Mouse (Mus musculus) Patski (cell line): Measurements from ENCODE around the gene Ell2. TPM values are rescaled to one million over a fixed set of nuclear protein-coding genes. Genes with fewer than 3 reads are reported as not detected.
A peak's percentile ranks its signal among the peaks of the same experiment; 100 is the strongest.

Experiments used
- ATAC-seq: fragments of 100-300 bp; one replicate; pipeline ENCODE4 v1.8.0; 2021
- CTCF ChIA-PET: fragments of 350-600 bp; sonication (Branson Sonifier 250); formaldehyde crosslinking; loops from one replicate; lab custom pipeline; 2022; ENCODE audit warnings: inconsistent platforms; lab: Charles Lee
- POLR2A ChIA-PET: fragments of 350-600 bp; sonication (Branson Sonifier 250); formaldehyde crosslinking; loops from one replicate; lab custom pipeline; 2022; ENCODE audit warnings: antibody characterized with exemption, inconsistent platforms; lab: Charles Lee
- DNase-seq: peaks from one replicate; pipeline ENCODE4 v3.0.0-alpha.2; 2011; ENCODE audit warnings: low read depth, low spot score
- H3K27me3 ChIP-seq: fragments of 371-371 bp; one replicate; pipeline ENCODE4 v1.5.1; 2021
- CTCF ChIP-seq: fragments of 100-300 bp; IDR thresholded peaks from one replicate; pipeline ENCODE4 v1.5.1; 2021
- in situ Hi-C: fragments of 300-500 bp; cut with MboI; formaldehyde crosslinking; loops from 3 replicates; pipeline ENCODE4 v1.11.1; 2018; ENCODE audit warnings: low pct_unique_long_range_greater_than_20kb, mixed read lengths
- polyA plus RNA-seq: library from polyadenylated mRNA; unstranded; gene quantifications from one replicate; pipeline ENCODE4 v1.2.3, GENCODE M21; 2021

Ell2 gene
- polyA plus RNA-seq, 1 experiment from 2014 or later = 11.6 TPM

- POLR2A ChIA-PET = interaction anchor here (1.0 kb wide), 1 partner anchor 9 kb away, joined by 3 read pairs; no protein-coding TSS in a partner anchor
- CTCF ChIA-PET = interaction anchor here (0.8 to 1.7 kb wide), 2 partner anchors 8 to 9 kb away, joined by 3 to 4 read pairs; no protein-coding TSS in a partner anchor
- TF ChIP-seq CTCF = no peak
- DNase-seq (no peak), ATAC-seq (no peak)
- in situ Hi-C loops = no loop called here
- no peaks in the 10 kb centered on the region for H3K27me3 ChIP-seq
Measured at GRCm38 (mm10) chr13:75741736-75742729, 35.5 kb downstream of the Ell2 start.

DNA sequence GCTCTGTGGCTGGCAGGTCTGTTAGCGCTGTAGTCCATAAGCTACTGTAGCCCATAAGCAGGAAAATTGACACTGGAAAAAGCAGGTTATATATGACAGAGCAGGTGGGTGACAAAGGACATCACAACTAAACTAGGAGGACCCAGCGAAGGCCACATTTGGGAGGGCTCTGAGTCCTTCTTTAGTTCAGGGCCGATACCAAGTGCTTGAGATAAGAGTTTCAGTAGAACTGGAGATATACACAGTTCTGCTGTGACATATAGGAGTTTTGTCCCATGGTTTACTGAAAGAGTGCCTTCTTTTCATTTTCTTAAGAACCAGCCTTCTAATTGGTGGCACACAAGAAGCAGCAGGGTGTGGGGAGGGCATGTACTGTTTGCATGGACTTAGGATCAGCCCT lies 36.4 kb downstream of the Ell2 start:
- DNase-seq (no peak), ATAC-seq (no peak)
- H3K27me3 ChIP-seq = no peaks in the 10 kb centered on the region
- in situ Hi-C loops = no loop called here
- POLR2A ChIA-PET = interaction anchor here (1.0 kb wide), 1 partner anchor 8 kb away, joined by 3 read pairs; no protein-coding TSS in a partner anchor
- CTCF ChIA-PET = interaction anchor here (0.8 kb wide), 1 partner anchor 8 kb away, joined by 3 read pairs; no protein-coding TSS in a partner anchor
- TF ChIP-seq CTCF = no peak

- H3K27me3 ChIP-seq = no peaks in the 10 kb centered on the region
- ATAC-seq (no peak), DNase-seq (no peak)
- ChIA-PET CTCF (no interaction called here), POLR2A (interaction anchor here (2.1 kb wide), 1 partner anchor 13 kb away, joined by 6 read pairs; no protein-coding TSS in a partner anchor)
- TF ChIP-seq CTCF = no peak
- in situ Hi-C loops = no loop called here
Measured at GRCm38 (mm10) chr13:75744065-75744464, 37.5 kb downstream of the Ell2 start.

DNA sequence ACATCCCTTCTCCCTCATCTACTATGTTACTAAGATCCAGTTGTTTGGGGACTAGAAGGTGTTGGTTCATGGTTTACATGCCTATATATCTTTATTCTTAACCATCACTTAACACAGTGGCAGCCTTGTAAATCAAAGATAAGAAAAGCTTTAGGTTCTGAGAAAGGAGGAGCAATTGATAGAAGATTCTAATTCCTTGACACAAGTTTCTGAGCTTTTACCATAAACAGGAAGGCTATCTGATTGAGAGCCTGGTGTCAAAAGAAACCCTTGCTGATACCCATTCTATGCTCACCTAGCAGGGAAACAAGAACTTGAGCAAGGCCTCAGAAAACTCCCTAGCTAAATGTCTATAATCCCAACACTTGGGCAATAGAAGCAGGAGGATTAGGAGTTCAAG lies 38.8 kb downstream of the Ell2 start:
- CTCF ChIA-PET = interaction anchor here (1.4 kb wide), 1 partner anchor 17 kb away, joined by 3 read pairs; no protein-coding TSS in a partner anchor
- DNase-seq (no peak), ATAC-seq (no peak)
- POLR2A ChIA-PET = interaction anchor here (2.1 kb wide), 1 partner anchor 14 kb away, joined by 6 read pairs; no protein-coding TSS in a partner anchor
- in situ Hi-C loops = no loop called here
- no peak for TF ChIP-seq CTCF
- no peaks in the 10 kb centered on the region for H3K27me3 ChIP-seq

GRCm38 (mm10) chr13:75747265-75747664 lies 40.7 kb downstream of the Ell2 start:
- ChIA-PET POLR2A (no interaction called here), CTCF (no interaction called here)
- in situ Hi-C loops = no loop called here
- ATAC-seq (no peak), DNase-seq (no peak)
- H3K27me3 ChIP-seq = no peaks in the 10 kb centered on the region
- no peak for TF ChIP-seq CTCF

DNA sequence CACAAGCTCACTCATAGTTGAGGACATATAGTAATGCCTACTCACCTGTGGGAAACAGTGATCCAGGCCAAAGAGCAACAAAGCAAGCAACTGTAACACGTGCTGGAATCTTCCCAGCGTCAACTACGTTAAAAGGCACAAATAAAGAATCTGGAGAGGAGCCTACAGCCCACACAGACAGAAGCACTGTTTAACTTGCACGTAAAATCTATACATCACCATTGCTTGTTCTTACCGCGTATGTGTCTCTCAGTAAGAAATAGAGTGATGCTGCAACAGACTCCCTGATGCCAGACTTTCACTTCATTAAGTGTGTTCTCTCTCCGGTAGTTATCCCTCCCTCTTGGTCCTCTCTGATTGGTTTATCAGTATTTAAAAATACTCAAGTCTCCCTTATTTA lies 42.1 kb downstream of the Ell2 start:
- ATAC-seq = no peak
- no peaks in the 10 kb centered on the region for H3K27me3 ChIP-seq
- no peak for DNase-seq
- in situ Hi-C loops = no loop called here
- ChIA-PET CTCF (no interaction called here), POLR2A (no interaction called here)
- TF ChIP-seq CTCF = no peak

DNA sequence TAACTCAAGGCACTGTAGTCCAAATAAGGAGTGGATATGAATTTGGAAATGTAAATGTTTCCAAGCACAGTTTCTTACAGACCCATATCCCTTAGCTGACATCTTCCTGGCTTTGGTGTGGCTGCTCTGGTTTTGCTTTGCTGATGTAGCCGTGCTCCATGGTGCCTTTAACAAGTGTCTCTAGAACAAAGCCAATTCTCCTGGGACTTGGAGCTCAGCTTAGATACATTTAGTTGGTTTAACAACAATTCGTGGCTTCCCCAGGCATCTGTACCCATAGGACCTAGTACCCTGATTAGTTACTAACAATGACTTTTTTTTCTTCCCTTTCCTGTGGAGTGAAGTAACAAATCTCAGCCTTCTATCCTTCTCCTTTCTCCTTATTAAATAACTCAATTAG lies 44.2 kb downstream of the Ell2 start:
- in situ Hi-C loops = no loop called here
- ChIA-PET POLR2A (interaction anchor here (0.6 to 1.2 kb wide), 2 partner anchors 8 to 16 kb away, joined by 3 read pairs; no protein-coding TSS in a partner anchor), CTCF (interaction anchor here (1.1 to 1.7 kb wide), 4 partner anchors 8 to 21 kb away, joined by 3 to 5 read pairs (median 4); no protein-coding TSS in a partner anchor)
- DNase-seq (no peak), ATAC-seq (no peak)
- TF ChIP-seq CTCF = no peak
- no peaks in the 10 kb centered on the region for H3K27me3 ChIP-seq

DNA sequence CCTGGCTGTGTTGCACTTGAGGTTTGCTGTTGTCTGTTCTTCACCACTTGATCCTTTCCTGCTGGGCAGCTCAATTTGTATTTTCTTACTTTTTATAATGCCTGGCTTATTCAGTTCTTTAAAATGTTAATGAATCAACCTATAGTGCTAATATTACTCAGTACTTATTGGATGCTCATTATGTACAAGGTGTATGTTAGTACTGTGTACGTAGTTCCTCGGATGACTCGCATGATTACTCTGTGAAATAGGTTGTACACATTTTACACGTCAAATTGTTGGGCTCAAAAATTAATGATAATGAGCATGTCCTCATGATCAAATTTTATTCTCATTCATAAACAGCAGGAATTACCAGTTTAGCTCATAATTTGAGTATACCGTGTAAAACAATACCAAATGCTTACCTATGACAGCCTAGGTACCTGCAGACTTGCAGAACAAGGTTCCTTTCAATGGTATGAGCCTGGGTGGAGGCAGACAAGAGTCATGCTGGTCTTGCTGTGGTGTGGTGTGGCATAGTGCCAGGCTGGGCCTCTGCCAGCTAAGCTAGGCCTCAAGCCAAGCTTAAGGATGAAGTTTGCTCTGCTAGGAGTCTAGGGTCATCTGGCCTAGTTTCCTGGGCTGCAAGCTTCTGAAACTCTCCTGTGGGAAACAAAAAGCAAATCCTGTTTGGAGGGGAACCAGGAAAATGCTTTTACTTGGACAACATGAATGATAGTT lies 45.8 kb downstream of the Ell2 start:
- H3K27me3 ChIP-seq = no peaks in the 10 kb centered on the region
- DNase-seq = peak; percentile 79
- in situ Hi-C loops = no loop called here
- peak; percentile 93 for ATAC-seq
- ChIA-PET POLR2A (no interaction called here), CTCF (interaction anchor here (1.0 to 1.7 kb wide), 5 partner anchors 10 to 45 kb away, joined by 3 to 5 read pairs (median 4); no protein-coding TSS in a partner anchor)
- no peak for TF ChIP-seq CTCF

DNA sequence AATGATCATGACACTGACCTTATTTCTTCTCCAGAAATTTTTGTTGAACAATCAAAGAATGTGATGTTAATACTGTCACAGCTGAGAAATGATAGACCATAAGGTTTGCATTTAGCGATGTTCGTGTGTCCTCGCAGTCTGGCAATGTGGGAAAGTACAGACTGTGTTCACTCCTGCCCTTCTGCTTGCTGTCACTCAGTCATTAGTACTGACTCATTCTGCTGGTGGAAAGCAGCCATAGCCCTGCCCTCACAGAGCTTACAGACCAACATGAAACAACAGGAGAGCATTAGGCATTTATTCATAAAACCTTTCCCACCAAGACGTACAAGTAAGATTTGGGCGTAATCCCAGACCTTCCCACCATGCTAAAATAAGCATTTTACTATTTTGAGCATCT lies 47.8 kb downstream of the Ell2 start:
- DNase-seq = no peak
- in situ Hi-C loops = no loop called here
- ATAC-seq = no peak
- no peaks in the 10 kb centered on the region for H3K27me3 ChIP-seq
- TF ChIP-seq CTCF = no peak
- ChIA-PET POLR2A (no interaction called here), CTCF (no interaction called here)
